In the genomic region with DNA sequence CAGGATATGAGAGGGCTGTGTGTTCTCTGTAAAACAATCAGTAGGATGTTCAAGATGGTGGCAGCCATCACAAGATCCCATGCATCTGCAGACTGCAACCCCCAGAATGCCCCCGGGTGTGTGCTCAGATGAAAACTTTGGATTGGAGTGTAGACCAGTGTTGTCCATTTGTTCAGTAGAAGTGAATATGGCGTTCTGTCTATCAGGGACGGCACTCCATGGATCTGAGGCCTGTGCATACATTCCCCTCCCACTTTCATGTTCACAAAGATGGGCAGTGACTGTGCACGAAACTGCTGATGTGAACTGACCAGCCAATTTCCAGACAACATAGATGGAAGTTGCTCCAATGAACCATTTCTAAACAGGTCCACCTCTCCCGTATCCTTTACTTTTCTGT, we compare ENCODE assay signal across 25 mouse cellular contexts.
DNase-seq lines count a peak whose midpoint lies in the region; ATAC-seq lines count a peak whose summit lies in the region.
"Had no signal": no experiment of that assay in that cellular context is flagged by ENCODE, and none has a peak within 500 bp of the region (broad histone marks: within the 10 kb centered on the region; RNA-seq: fewer than 3 reads in every experiment).

No protein-coding gene starts in this region.

- DNase-seq in forebrain, embryonic 10.5 days (ENCODE audit: extremely low spot score, low spot score) = no peak
- DNase-seq in heart, embryonic 10.5 days (ENCODE audit: low spot score) = peak; percentile 63
- no peak for DNase-seq in heart, adult 18-20 months
- peak; percentile 79 for DNase-seq in midbrain, embryonic 11.5 days (ENCODE audit: low spot score, missing footprints)
- DNase-seq in midbrain, embryonic 14.5 days = no peak
- no peak for DNase-seq in thymus, postnatal 36 days
- DNase-seq: adrenal gland, adult 8-10 months; adrenal gland, postnatal 14 days; adrenal gland, postnatal 36 days; B cell, adult 2 months; cerebellum, adult 11-12 months; cerebellum, adult 2 months; cerebellum, adult 9-10 months; cerebellum, postnatal 10 days; cerebellum, postnatal 25 days had no signal

- H3K9ac ChIP-seq in forebrain, embryonic 13.5 days = no peak overlapping the region
- H3K9ac ChIP-seq in midbrain, embryonic 11.5 days (ENCODE audit: low read length) = no peak overlapping the region
- no peak overlapping the region for H3K9ac ChIP-seq in midbrain, embryonic 14.5 days (replicated peaks; ENCODE audit: low read length)
- H3K9ac ChIP-seq: embryonic facial prominence, embryonic 12.5 days; forebrain, embryonic 12.5 days; forebrain, embryonic 15.5 days had no signal

- WGBS in forebrain, embryonic 10.5 days = 89% methylated on average over 5 of the region's 5 CpGs
- 91% methylated on average over 5 of the region's 5 CpGs for WGBS in forebrain, embryonic 13.5 days
- WGBS in heart, embryonic 10.5 days = 89% methylated on average over 5 of the region's 5 CpGs
- WGBS in midbrain, embryonic 11.5 days = 88% methylated on average over 5 of the region's 5 CpGs
- 89% methylated on average over 5 of the region's 5 CpGs for WGBS in midbrain, embryonic 14.5 days

- ATAC-seq in forebrain, embryonic 13.5 days = no peak
- ATAC-seq in midbrain, embryonic 11.5 days (ENCODE audit: low FRiP score) = no peak
- no peak for ATAC-seq in midbrain, embryonic 14.5 days (ENCODE audit: low FRiP score, low TSS enrichment)
- ATAC-seq: activated CD4-positive, CD25-positive, alpha-beta regulatory T cell, adult 4 months; CD4-positive, CD25-positive, alpha-beta regulatory T cell, adult 4 months; forebrain, embryonic 15.5 days; Patski had no signal

- H3K4me1 ChIP-seq in forebrain, embryonic 10.5 days = peaks cover 31% of the 10 kb centered on the region
- H3K4me1 ChIP-seq in forebrain, embryonic 13.5 days = peaks cover 21% of the 10 kb centered on the region
- H3K4me1 ChIP-seq in heart, embryonic 10.5 days = no peaks in the 10 kb centered on the region
- peaks cover 3% of the 10 kb centered on the region; the same call in 1 of the 2 replicates for H3K4me1 ChIP-seq in midbrain, embryonic 11.5 days (ENCODE audit: control insufficient read depth, insufficient read depth, low read length)
- H3K4me1 ChIP-seq in midbrain, embryonic 14.5 days (ENCODE audit: control insufficient read depth, insufficient read depth, low read length) = 0 out of 2 replicates have a peak, but pooled peaks cover 8% of the 10 kb centered on the region
- H3K4me1 ChIP-seq: forebrain, embryonic 15.5 days had no signal

- H3K4me3 ChIP-seq in forebrain, embryonic 10.5 days = no peak overlapping the region
- no peak overlapping the region for H3K4me3 ChIP-seq in forebrain, embryonic 13.5 days
- H3K4me3 ChIP-seq in heart, embryonic 10.5 days = no peak overlapping the region
- H3K4me3 ChIP-seq in midbrain, embryonic 11.5 days (ENCODE audit: low read depth, low read length) = no peak overlapping the region
- no peak overlapping the region for H3K4me3 ChIP-seq in midbrain, embryonic 14.5 days (replicated peaks; ENCODE audit: low read depth, low read length)
- H3K4me3 ChIP-seq: embryonic facial prominence, embryonic 10.5 days; embryonic facial prominence, embryonic 12.5 days; forebrain, embryonic 12.5 days; forebrain, embryonic 15.5 days had no signal

- 0 out of 2 replicates have a peak overlapping the region, but pooled peaks have one; percentile 11 for H3K27ac ChIP-seq in forebrain, embryonic 10.5 days
- H3K27ac ChIP-seq in forebrain, embryonic 13.5 days = no peak overlapping the region
- no peak overlapping the region for H3K27ac ChIP-seq in heart, embryonic 10.5 days
- no peak overlapping the region for H3K27ac ChIP-seq in midbrain, embryonic 11.5 days (ENCODE audit: low read depth, low read length)
- no peak overlapping the region for H3K27ac ChIP-seq in midbrain, embryonic 14.5 days (replicated peaks; ENCODE audit: low read depth, low read length)
- H3K27ac ChIP-seq: embryonic facial prominence, embryonic 10.5 days; embryonic facial prominence, embryonic 12.5 days; forebrain, embryonic 12.5 days; forebrain, embryonic 15.5 days had no signal

- H3K27me3 ChIP-seq in forebrain, embryonic 10.5 days (ENCODE audit: poor library complexity, severe bottlenecking) = 0 out of 2 replicates have a peak, but pooled peaks cover 5% of the 10 kb centered on the region
- no peaks in the 10 kb centered on the region for H3K27me3 ChIP-seq in forebrain, embryonic 13.5 days
- H3K27me3 ChIP-seq in heart, embryonic 10.5 days (ENCODE audit: insufficient read depth, poor library complexity, severe bottlenecking) = no peaks in the 10 kb centered on the region
- H3K27me3 ChIP-seq in midbrain, embryonic 11.5 days (ENCODE audit: control insufficient read depth, insufficient read depth, low read length) = no peaks in the 10 kb centered on the region
- no peaks in the 10 kb centered on the region for H3K27me3 ChIP-seq in midbrain, embryonic 14.5 days (ENCODE audit: control insufficient read depth, insufficient read depth, low read length)
- H3K27me3 ChIP-seq: CH12.LX; embryonic facial prominence, embryonic 12.5 days; forebrain, embryonic 12.5 days; forebrain, embryonic 15.5 days; Patski had no signal

- no peak overlapping the region for H3K4me2 ChIP-seq in forebrain, embryonic 13.5 days
- H3K4me2 ChIP-seq in midbrain, embryonic 11.5 days = no peak overlapping the region
- H3K4me2 ChIP-seq in midbrain, embryonic 14.5 days (ENCODE audit: low read length) = no peak overlapping the region
- H3K4me2 ChIP-seq: embryonic facial prominence, embryonic 12.5 days; forebrain, embryonic 12.5 days; forebrain, embryonic 15.5 days had no signal

- no peaks in the 10 kb centered on the region for H3K9me3 ChIP-seq in forebrain, embryonic 10.5 days
- no peaks in the 10 kb centered on the region for H3K9me3 ChIP-seq in forebrain, embryonic 13.5 days (replicated peaks)
- H3K9me3 ChIP-seq in heart, embryonic 10.5 days = no peaks in the 10 kb centered on the region
- no peaks in the 10 kb centered on the region for H3K9me3 ChIP-seq in midbrain, embryonic 11.5 days (ENCODE audit: control insufficient read depth, low read length)
- H3K9me3 ChIP-seq in midbrain, embryonic 14.5 days (ENCODE audit: control insufficient read depth, low read length) = no peaks in the 10 kb centered on the region
- H3K9me3 ChIP-seq: embryonic facial prominence, embryonic 10.5 days; embryonic facial prominence, embryonic 12.5 days; forebrain, embryonic 12.5 days; forebrain, embryonic 15.5 days; G1E had no signal

- H3K36me3 ChIP-seq in forebrain, embryonic 10.5 days (replicated peaks) = no peaks in the 10 kb centered on the region
- no peaks in the 10 kb centered on the region for H3K36me3 ChIP-seq in forebrain, embryonic 13.5 days (ENCODE audit: poor library complexity, severe bottlenecking)
- no peaks in the 10 kb centered on the region for H3K36me3 ChIP-seq in heart, embryonic 10.5 days
- no peaks in the 10 kb centered on the region for H3K36me3 ChIP-seq in midbrain, embryonic 11.5 days (ENCODE audit: control insufficient read depth, insufficient read depth, low read length)
- H3K36me3 ChIP-seq in midbrain, embryonic 14.5 days (ENCODE audit: control insufficient read depth, insufficient read depth, low read length) = no peaks in the 10 kb centered on the region
- H3K36me3 ChIP-seq: embryonic facial prominence, embryonic 10.5 days; embryonic facial prominence, embryonic 12.5 days; forebrain, embryonic 12.5 days; forebrain, embryonic 15.5 days; G1E had no signal

Comparison
In these comparisons a context has a peak if more than half of its experiments do, and no peak if none do; other contexts are left out.
1. DNase-seq: peak in heart, embryonic 10.5 days (single experiment) and midbrain, embryonic 11.5 days (single experiment); none in forebrain, embryonic 10.5 days (single experiment), heart, adult 18-20 months (0 of 2), midbrain, embryonic 14.5 days (single experiment) and thymus, postnatal 36 days (0 of 2).